Mouse (Mus musculus) kidney, postnatal 25 days (tissue): ENCODE measurements around the gene Lcn2.

Source experiments
- DNase-seq, 2 experiments: peaks; one replicate each; pipeline ENCODE4 v3.0.0; 2021; ENCODE audit warnings: mixed read lengths in 2 of 2

The Lcn2 gene

DNA sequence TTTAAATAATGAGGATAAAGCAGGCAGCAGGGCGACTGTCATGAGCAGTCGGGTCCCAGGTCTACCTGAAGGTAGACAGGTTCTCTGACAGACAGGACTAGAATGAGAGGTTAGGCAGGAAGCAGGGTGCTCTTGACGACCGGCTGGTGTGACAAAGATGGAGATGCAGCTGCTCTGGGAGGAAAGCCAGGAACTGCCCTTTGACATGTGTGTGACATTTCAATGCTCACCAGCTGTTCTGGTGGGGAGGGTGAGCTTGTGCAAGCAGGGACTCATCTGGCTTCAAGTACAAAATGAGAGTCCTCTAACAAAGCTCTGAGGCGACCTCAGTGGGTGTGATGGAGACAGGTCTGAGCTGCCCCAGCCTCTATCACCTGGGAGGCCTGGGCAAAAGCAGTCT is 25.9 kb upstream of the Lcn2 start:
- peak; percentile 55 to 79 for DNase-seq

- peak in 1 of 2 experiments; percentile 74 for DNase-seq
Measured at GRCm38 (mm10) chr2:32412742-32413531, 24.9 kb upstream of the Lcn2 start.

- peak; percentile 43 to 66 for DNase-seq
Measured at GRCm38 (mm10) chr2:32411407-32411806, 23.4 kb upstream of the Lcn2 start.

- peak; percentile 80 to 96 for DNase-seq
Measured at GRCm38 (mm10) chr2:32408429-32409424, 20.7 kb upstream of the Lcn2 start.

GRCm38 (mm10) chr2:32407144-32407824 is 19.2 kb upstream of the Lcn2 start:
- peak; percentile 45 to 71 for DNase-seq

DNA sequence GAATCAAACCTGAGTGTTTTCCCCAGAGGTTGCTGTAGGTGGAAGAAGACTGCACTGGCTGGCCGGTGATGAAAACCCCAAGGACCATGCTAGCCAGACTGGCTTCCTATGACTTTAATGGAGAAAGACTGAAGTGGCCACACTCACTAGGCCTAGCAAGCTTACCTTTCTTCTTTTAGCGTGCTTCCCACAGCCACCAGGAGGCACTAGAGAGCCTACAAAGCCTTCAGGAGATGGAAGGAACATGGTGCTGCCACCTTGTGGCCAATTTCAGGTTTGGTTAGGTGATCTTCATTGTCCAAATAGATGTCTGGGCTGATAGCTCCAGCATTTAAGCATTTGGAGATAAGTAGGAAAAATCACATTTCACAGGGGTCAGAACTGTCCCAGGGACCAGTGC is 16.6 kb upstream of the Lcn2 start:
- peak; percentile 94 to 100 for DNase-seq

- peak in 1 of 2 experiments; percentile 58 for DNase-seq
Measured at GRCm38 (mm10) chr2:32396695-32397094, 8.6 kb upstream of the Lcn2 start.

DNA sequence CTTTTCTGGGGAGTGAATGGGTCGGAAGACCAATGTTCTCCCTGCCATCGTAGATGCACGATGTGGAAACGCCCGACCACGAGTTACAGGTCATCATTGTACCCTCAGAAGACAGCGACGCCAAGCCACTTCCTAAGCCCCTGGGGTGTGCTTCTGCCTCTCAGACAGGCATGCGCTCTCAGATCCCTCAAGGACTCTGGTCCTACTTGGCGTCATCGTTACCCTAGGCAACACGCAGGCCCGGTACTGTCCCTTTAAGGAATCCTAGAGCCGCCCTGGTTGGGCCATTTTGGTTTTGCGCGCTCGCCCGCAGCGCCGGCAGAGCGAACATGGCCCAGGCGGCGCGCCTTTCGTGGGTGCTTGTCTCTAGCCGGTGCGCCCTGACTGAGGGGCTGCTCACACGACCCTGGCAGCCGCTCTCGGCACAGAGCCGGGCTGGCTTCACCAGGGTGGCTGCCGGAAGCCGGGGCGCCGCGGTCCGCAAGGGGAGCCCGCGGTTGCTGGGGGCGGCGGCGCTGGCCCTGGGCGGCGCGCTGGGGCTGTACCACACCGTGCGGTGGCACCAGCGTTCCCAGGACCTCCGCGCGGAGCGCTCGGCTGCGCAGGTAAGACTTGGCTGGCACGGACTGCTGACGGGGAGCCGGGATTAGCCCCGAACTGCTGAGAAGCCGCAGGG is 8.0 kb upstream of the Lcn2 start:
- DNase-seq, result peak; percentile 94 to 97

- DNase-seq, result peak; percentile 92 to 94
Measured at GRCm38 (mm10) chr2:32395484-32395945, 7.5 kb upstream of the Lcn2 start, which contains the start of gene Ptges2. Gene Ptges2 (plus strand): TSS chr2:32395896.

DNA sequence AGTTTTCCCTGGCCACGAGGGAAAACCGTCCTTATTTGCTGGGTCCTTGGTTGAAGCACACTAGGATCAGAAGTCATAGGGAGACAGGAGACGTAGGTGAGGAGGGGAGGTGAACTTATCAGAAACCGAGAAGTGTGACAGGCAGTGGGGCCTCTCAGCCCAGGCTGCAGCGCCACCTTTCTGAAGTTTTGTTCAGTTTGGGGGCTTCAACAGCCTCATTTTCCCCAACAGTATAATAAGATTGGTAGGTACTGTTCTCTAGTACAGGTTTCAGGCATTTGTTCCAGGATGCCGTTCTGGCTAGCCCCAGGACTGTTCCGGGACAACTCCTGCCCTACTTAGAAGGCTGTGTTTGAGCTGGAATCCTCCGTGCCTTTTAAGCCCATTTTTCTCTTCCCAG is 6.9 kb upstream of the Lcn2 start:
- DNase-seq, result peak; percentile 49 to 67

- DNase-seq, result peak; percentile 86 to 88
Measured at GRCm38 (mm10) chr2:32392063-32392462, 4.0 kb upstream of the Lcn2 start.

- peak; percentile 46 to 71 for DNase-seq
Measured at GRCm38 (mm10) chr2:32390871-32391270, 2.8 kb upstream of the Lcn2 start.

GRCm38 (mm10) chr2:32389157-32389556 is 1.1 kb upstream of the Lcn2 start:
- no peak for DNase-seq

DNA sequence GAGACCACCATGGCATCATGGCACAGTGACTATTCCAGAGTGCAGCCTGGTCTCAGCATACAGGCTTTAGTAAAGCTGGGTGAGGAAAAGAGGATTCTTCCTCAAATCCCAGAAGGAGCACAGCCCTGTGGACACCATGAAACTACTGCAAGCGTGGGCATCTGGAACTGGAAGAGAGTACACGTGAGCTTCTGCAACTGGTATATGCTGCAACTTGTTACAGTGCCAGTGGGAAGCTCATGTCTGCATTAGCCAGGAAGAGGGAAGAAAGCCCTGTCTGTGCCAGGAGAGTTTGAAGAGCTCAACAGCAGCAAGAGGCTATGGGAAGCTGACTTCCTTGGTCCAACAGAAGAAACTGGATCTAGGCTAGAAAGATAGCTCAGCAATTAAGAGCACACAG is 5.4 kb downstream of the Lcn2 start:
- no peak for DNase-seq

GRCm38 (mm10) chr2:32381775-32382223 is 6.3 kb downstream of the Lcn2 start, which contains the start of gene 1110008P14Rik:
Gene 1110008P14Rik (minus strand): TSS chr2:32381938.
- peak; percentile 97 to 98 for DNase-seq

DNA sequence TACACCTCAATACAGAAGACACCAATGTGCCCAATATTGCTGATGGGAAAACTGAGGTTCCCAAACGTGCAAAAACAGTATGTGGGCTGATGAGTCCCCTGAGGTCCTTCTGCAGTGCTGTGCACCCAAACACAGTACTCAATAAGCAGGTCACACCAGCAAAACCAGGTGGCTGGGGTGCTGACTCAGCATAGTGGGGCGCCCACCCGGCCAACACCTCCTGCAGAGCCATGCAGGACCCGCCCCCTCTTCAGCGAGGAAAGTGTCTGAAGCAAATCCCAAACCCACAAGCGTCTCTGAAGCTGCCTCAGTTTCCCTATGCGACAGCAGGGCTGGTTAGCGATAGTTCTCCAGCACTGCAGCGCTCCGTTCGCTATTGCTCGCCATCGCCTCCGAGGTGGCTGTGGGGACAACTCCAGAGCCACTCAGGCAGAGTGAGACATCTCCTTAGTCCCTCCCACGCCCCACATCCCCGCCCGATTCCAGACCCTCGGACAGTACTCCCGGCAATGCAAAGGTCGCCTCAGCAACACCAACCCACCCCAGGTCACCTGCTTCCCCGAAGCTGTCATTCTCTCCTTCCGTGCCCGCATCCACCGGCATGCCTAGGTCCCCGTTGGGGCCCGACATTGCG is 6.8 kb downstream of the Lcn2 start:
- no peak for DNase-seq

GRCm38 (mm10) chr2:32380001-32380500 is 8.0 kb downstream of the Lcn2 start:
- DNase-seq, result no peak

- DNase-seq, result no peak
Measured at GRCm38 (mm10) chr2:32376963-32377362, 11.1 kb downstream of the Lcn2 start.

DNA sequence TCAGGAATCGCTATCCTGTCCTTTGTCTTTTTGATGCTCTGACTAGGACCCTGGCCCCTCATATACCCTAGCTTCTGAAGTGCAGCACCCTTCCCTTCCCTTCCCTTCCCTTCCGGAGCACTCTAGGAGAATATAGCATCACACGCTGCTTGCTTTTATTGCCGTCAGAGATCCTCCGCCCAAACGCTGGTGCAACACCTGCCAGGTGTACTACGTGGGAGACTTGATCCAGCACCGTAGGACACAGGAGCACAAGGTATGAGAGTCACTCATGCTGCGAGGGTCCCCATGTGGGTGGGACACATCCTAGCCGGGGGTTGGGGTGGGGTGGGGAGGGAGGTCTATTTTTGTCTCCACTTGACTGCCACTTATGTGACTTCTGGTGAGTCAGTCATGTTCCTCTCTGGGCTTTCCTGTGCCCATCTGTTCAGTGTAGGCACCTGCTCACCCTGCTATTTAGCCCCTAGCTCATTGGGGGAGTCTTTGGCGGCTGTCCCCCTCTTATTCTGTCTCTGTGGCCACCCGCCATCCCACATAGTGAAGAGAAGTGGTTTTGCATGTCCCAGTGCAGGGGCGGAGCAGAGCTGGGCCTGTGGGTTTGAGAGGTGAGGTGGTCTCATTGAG is 12.6 kb downstream of the Lcn2 start:
- no peak for DNase-seq

DNA sequence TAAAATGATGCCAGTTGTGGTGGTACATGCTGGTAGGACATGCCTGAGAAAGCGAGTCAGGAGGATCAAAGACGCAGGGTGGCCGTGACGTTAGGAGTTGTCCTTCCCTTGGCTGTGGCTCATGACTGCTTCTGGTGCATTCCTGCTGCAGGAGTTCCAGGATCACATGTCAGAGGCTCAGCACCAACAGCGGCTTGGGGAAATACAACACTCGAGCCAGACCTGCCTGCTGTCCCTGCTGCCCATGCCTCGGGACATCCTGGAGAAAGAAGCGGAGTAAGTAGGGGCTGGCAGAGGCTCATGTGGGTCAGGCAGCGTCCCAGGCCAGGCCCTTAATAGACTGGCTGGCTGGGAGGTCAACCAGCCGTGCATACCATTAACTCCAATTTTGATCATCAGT is 13.9 kb downstream of the Lcn2 start:
- DNase-seq, result no peak

GRCm38 (mm10) chr2:32367315-32367714 is 20.7 kb downstream of the Lcn2 start:
- no peak for DNase-seq
